Mouse (Mus musculus) spleen, adult 2 months (tissue): Measurements from ENCODE around the gene Cib4. TPM values are rescaled to one million over a fixed set of nuclear protein-coding genes. Genes with fewer than 3 reads are reported as not detected.

Experiments used
- DNase-seq, 2 experiments: peaks; one replicate each; pipeline versions ENCODE4 v3.0.0 to v3.0.0-alpha.2; 2012 to 2021; ENCODE audit warnings: low spot score in 2 of 2, low read depth in 1 of 2
- H3K27ac ChIP-seq: fragments of 200-500 bp; 2 replicates; pipeline ENCODE4 v1.5.1; 2012; ENCODE audit warnings: low read length, inconsistent platforms; ENCODE audit not compliant: insufficient read depth
- H3K27me3 ChIP-seq: fragments of 200-500 bp; 2 replicates; pipeline ENCODE4 v1.6.1; 2012; ENCODE audit warnings: mild to moderate bottlenecking, moderate library complexity, low read length, inconsistent platforms; ENCODE audit not compliant: control insufficient read depth, insufficient read depth
- H3K36me3 ChIP-seq: fragments of 200-500 bp; 2 replicates; pipeline ENCODE4 v1.6.1; 2012; ENCODE audit warnings: mild to moderate bottlenecking, low read length, inconsistent platforms; ENCODE audit not compliant: control insufficient read depth, insufficient read depth
- H3K4me1 ChIP-seq: fragments of 200-500 bp; 2 replicates; pipeline ENCODE4 v1.6.1; 2011; ENCODE audit warnings: inconsistent platforms; ENCODE audit not compliant: control insufficient read depth, insufficient read depth, insufficient read length
- H3K4me3 ChIP-seq: fragments of 200-500 bp; 2 replicates; pipeline ENCODE4 v1.5.1; 2011; ENCODE audit warnings: mild to moderate bottlenecking, inconsistent platforms; ENCODE audit not compliant: insufficient read depth, insufficient read length; ENCODE audit errors: extremely low read depth
- CTCF ChIP-seq: fragments of 200-500 bp; IDR thresholded peaks from 2 replicates; pipeline ENCODE4 v1.5.1; 2011; ENCODE audit warnings: mild to moderate bottlenecking, inconsistent platforms; ENCODE audit not compliant: insufficient read depth, insufficient read length, insufficient replicate concordance; ENCODE audit errors: extremely low read depth
- POLR2A ChIP-seq: fragments of 200-500 bp; IDR thresholded peaks from 2 replicates; pipeline ENCODE4 v1.6.1; 2011; ENCODE audit warnings: low read depth, low read length, inconsistent platforms
- WGBS: fragments of 180-500 bp; shearing (Covaris S2); methylation state at CpG from one replicate; pipeline ENCODE4 v1.1.7; 2018; 5-methylcytosine and 5-hydroxymethylcytosine counted together
- polyA plus RNA-seq: library from polyadenylated mRNA; depleted of rRNA; stranded (reverse); fragments of >200 nt; gene quantifications from 2 replicates; pipeline ENCODE4 v1.2.3, GENCODE M21; 2012

The Cib4 gene
- polyA plus RNA-seq, 1 experiment, result not detected

- no peaks in the 10 kb centered on the region for H3K36me3 ChIP-seq
- DNase-seq, result no peak
- TF ChIP-seq POLR2A (no peak), CTCF (no peak)
- no peak overlapping the region for H3K27ac ChIP-seq
- peaks cover 8% of the 10 kb centered on the region for H3K4me1 ChIP-seq
- H3K4me3 ChIP-seq, result no peak overlapping the region
- H3K27me3 ChIP-seq, result peaks cover 14% of the 10 kb centered on the region
- WGBS, result 77% methylated on average over 3 of the region's 3 CpGs
Measured at GRCm38 (mm10) chr5:30586616-30587015, 41.0 kb upstream of the Cib4 start.

- H3K4me3 ChIP-seq, result no peak overlapping the region
- H3K27me3 ChIP-seq, result no peaks in the 10 kb centered on the region
- H3K36me3 ChIP-seq, result no peaks in the 10 kb centered on the region
- no peaks in the 10 kb centered on the region for H3K4me1 ChIP-seq
- DNase-seq, result no peak
- WGBS, result 88% methylated on average over 5 of the region's 5 CpGs
- TF ChIP-seq CTCF (no peak), POLR2A (no peak)
- H3K27ac ChIP-seq, result no peak overlapping the region
Measured at GRCm38 (mm10) chr5:30582017-30582416, 36.4 kb upstream of the Cib4 start.

- no peaks in the 10 kb centered on the region for H3K27me3 ChIP-seq
Measured at GRCm38 (mm10) chr5:30580725-30581124, 35.1 kb upstream of the Cib4 start.

GRCm38 (mm10) chr5:30578445-30579080 is 32.9 kb upstream of the Cib4 start:
- Histone ChIP-seq H3K4me1 (no peaks in the 10 kb centered on the region), H3K36me3 (no peaks in the 10 kb centered on the region), H3K27me3 (no peaks in the 10 kb centered on the region), H3K4me3 (no peak overlapping the region), H3K27ac (no peak overlapping the region)
- TF ChIP-seq CTCF, result no peak
- TF ChIP-seq POLR2A, result no peak
- WGBS, result 73% methylated on average over 6 of the region's 6 CpGs
- no peak for DNase-seq

More at GRCm38 (mm10) chr5:30580725-30581124, 35.1 kb upstream of the Cib4 start:
- H3K4me1 ChIP-seq, result no peaks in the 10 kb centered on the region
- no peak overlapping the region for H3K4me3 ChIP-seq
- 63% methylated on average over 6 of the region's 6 CpGs for WGBS
- H3K27ac ChIP-seq, result no peak overlapping the region
- H3K36me3 ChIP-seq, result no peaks in the 10 kb centered on the region
- no peak for DNase-seq
- TF ChIP-seq POLR2A (no peak), CTCF (no peak)

- Histone ChIP-seq H3K36me3 (no peaks in the 10 kb centered on the region), H3K27ac (no peak overlapping the region), H3K4me1 (no peaks in the 10 kb centered on the region), H3K4me3 (no peak overlapping the region), H3K27me3 (no peaks in the 10 kb centered on the region)
- TF ChIP-seq POLR2A (no peak), CTCF (no peak)
- no peak for DNase-seq
- WGBS, result 86% methylated on average over 12 of the region's 12 CpGs
Measured at GRCm38 (mm10) chr5:30577654-30578310, 32.1 kb upstream of the Cib4 start.

- Histone ChIP-seq H3K4me1 (no peaks in the 10 kb centered on the region), H3K36me3 (no peaks in the 10 kb centered on the region), H3K27me3 (no peaks in the 10 kb centered on the region), H3K27ac (no peak overlapping the region), H3K4me3 (no peak overlapping the region)
- TF ChIP-seq CTCF (no peak), POLR2A (no peak)
- WGBS, result 81% methylated on average over 9 of the region's 9 CpGs
- no peak for DNase-seq
Measured at GRCm38 (mm10) chr5:30577251-30577650, 31.6 kb upstream of the Cib4 start.

- Histone ChIP-seq H3K4me1 (no peaks in the 10 kb centered on the region), H3K4me3 (no peak overlapping the region), H3K27ac (no peak overlapping the region), H3K27me3 (no peaks in the 10 kb centered on the region), H3K36me3 (no peaks in the 10 kb centered on the region)
- TF ChIP-seq POLR2A, result no peak
- TF ChIP-seq CTCF, result no peak
- WGBS, result 70% methylated on average over 7 of the region's 7 CpGs
- DNase-seq, result no peak
Measured at GRCm38 (mm10) chr5:30576233-30576632, 30.6 kb upstream of the Cib4 start.
